Mouse (Mus musculus) megakaryocyte, embryonic 14.5 days (primary cell): ENCODE measurements at regions not wholly inside any gene's neighbourhood (a gene's known extent, or its start where the extent isn't known, plus 50 kb on each side); places are given as distances from the start of the nearest gene placed in this dataset.

ENCODE experiments used
- H3K27me3 ChIP-seq: replicated peaks from 2 replicates; pipeline ENCODE3; 2012; ENCODE audit warnings: inconsistent platforms
- H3K36me3 ChIP-seq: replicated peaks from 2 replicates; pipeline ENCODE3; 2012; ENCODE audit warnings: low read length, inconsistent platforms, mixed read lengths
- H3K4me1 ChIP-seq: 2 replicates; pipeline ENCODE4 v1.6.1; 2012; ENCODE audit warnings: inconsistent platforms
- H3K4me3 ChIP-seq: replicated peaks from 2 replicates; pipeline ENCODE3; 2012; ENCODE audit warnings: moderate library complexity, mild to moderate bottlenecking, inconsistent platforms
- H3K9me3 ChIP-seq: 2 replicates; pipeline ENCODE4 v1.6.1; 2012; ENCODE audit warnings: inconsistent platforms
- FLI1 ChIP-seq: IDR thresholded peaks from 2 replicates; pipeline ENCODE4 v1.6.1; 2012; ENCODE audit warnings: low read length, inconsistent platforms, mixed read lengths
- GATA1 ChIP-seq: IDR thresholded peaks from 3 replicates; pipeline ENCODE4 v1.6.1; 2012; ENCODE audit warnings: mixed read lengths, low read length, inconsistent platforms, borderline replicate concordance

GRCm38 (mm10) chr14:96592051-96592450 is 73.1 kb upstream of the Klhl1 start:
- no peaks in the 10 kb centered on the region for H3K9me3 ChIP-seq
- no peaks in the 10 kb centered on the region for H3K27me3 ChIP-seq
- H3K4me3 ChIP-seq = no peak overlapping the region
- no peaks in the 10 kb centered on the region for H3K36me3 ChIP-seq
- no peaks in the 10 kb centered on the region for H3K4me1 ChIP-seq
- no peak for TF ChIP-seq FLI1
- no peak for TF ChIP-seq GATA1
